Mouse (Mus musculus) layer of hippocampus, postnatal 25 days (tissue): Measurements from ENCODE around the gene Mocs1. TPM values are rescaled to one million over a fixed set of nuclear protein-coding genes. Genes with fewer than 3 reads are reported as not detected.

Experiments used
- DNase-seq, 2 experiments: peaks; one replicate each; pipeline ENCODE4 v3.0.0; 2022; ENCODE audit warnings: mixed read lengths in 2 of 2, low spot score in 1 of 2; ENCODE audit errors: extremely low spot score in 1 of 2
- total RNA-seq, 2 experiments: library from RNA; stranded (reverse); gene quantifications; 2 replicates each; pipeline ENCODE4 v1.2.3; 2021

Mocs1 gene
- total RNA-seq, 2 experiments from 2014 or later, result 12.9 to 13.7 TPM

GRCm38 (mm10) chr17:49475174-49475573, 47.0 kb downstream of the Mocs1 start:
- DNase-seq, result no peak

- DNase-seq, result no peak
Measured at GRCm38 (mm10) chr17:49477370-49477769, 49.2 kb downstream of the Mocs1 start.

- DNase-seq, result no peak
Measured at GRCm38 (mm10) chr17:49481876-49482275, 53.7 kb downstream of the Mocs1 start.

- DNase-seq, result no peak
Measured at GRCm38 (mm10) chr17:49484435-49484834, 56.3 kb downstream of the Mocs1 start.

GRCm38 (mm10) chr17:49489098-49489497, 60.9 kb downstream of the Mocs1 start:
- no peak for DNase-seq

DNA sequence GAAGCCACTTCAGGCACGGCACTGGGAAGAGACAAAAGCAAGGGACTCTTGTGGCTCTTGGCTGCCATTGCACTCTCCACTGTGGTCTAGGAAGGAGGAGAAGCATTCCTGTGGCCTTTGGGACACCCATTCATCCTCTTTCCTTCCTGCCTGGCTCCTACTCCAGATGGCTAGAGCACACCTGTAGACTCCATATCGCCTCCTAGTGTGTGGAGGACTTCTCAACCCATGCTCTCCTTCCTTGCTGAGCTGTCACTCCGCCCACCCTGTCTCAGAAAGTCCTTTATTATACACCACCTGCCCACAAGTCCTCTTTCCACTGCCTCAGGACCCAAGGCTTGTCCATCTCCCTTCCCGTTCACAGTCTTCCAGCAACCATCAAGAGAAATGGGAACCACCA, 65.1 kb downstream of the Mocs1 start:
- no peak for DNase-seq

- DNase-seq, result no peak
Measured at GRCm38 (mm10) chr17:49498169-49498568, 70.0 kb downstream of the Mocs1 start.

DNA sequence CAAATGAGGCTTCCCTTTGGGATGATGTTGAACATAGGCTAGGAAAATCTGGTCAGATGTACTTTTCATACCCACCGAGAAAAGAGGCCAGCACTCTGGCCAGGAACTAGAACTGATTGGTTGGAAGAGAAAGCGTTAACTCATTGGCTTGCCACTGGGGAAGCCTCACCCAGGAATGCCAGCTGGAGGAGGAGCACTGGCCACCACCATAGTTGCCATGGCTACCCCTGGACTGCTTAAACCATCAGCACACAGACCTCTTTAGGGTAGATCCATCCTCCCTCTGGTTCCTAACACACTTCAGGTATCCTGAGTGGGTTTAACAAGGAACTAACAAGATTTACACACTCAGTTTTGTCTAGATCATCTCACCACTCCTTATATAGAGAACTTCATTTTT, 71.5 kb downstream of the Mocs1 start:
- DNase-seq, result no peak

- DNase-seq, result no peak
Measured at GRCm38 (mm10) chr17:49500234-49500633, 72.1 kb downstream of the Mocs1 start.

GRCm38 (mm10) chr17:49503246-49503900, 75.2 kb downstream of the Mocs1 start:
- DNase-seq, result no peak

Other genes starting within 250 kb of the Mocs1 start
- 10 to 100 TPM; 55.9 to 57.1 TPM for gene Daam2, start 136.0 kb downstream of the Mocs1 start, total RNA-seq
- gene Kif6, start 186.8 kb downstream of the Mocs1 start, total RNA-seq, result 1 to 10 TPM; 3.0 to 3.9 TPM